In genomic region chr3:104599296-104600150, GRCm38 (mm10) we compare ENCODE assay signal across 9 mouse cellular contexts. TPM values are rescaled to one million over a fixed set of nuclear protein-coding genes. Genes with fewer than 3 reads are reported as not detected.
DNase-seq lines count a peak whose midpoint lies in the region; ATAC-seq and TF ChIP-seq lines count a peak whose summit lies in the region.
"Had no signal": no experiment of that assay in that cellular context is flagged by ENCODE, and none has a peak within 500 bp of the region (broad histone marks: within the 10 kb centered on the region; RNA-seq: fewer than 3 reads in every experiment).

No protein-coding gene starts in this region.

- WGBS in lung, embryonic 14.5 days: 45% methylated on average over 20 of the region's 20 CpGs
- WGBS in lung, adult 2 months: 54% methylated on average over 20 of the region's 20 CpGs
- 27% methylated on average over 20 of the region's 20 CpGs for WGBS in liver, adult 2 months
- 74% methylated on average over 20 of the region's 20 CpGs for WGBS in hindbrain, embryonic 10.5 days

- intact Hi-C loops in heart, postnatal 36 days (cut with DNase I): loop anchor here (5.0 kb wide), 3 partner anchors 38 to 68 kb away; partner anchors contain the start of gene Slc16a1

- H3K9ac ChIP-seq in lung, embryonic 14.5 days: no peak overlapping the region
- no peak overlapping the region for H3K9ac ChIP-seq in liver, adult 2 months (ENCODE audit: low read depth, low read length)

- H3K27me3 ChIP-seq in lung, embryonic 14.5 days (ENCODE audit: insufficient read depth, low read length): no peaks in the 10 kb centered on the region
- H3K27me3 ChIP-seq in liver, adult 2 months (ENCODE audit: control insufficient read depth, insufficient read depth, low read length): no peaks in the 10 kb centered on the region
- no peaks in the 10 kb centered on the region for H3K27me3 ChIP-seq in testis, adult 2 months (ENCODE audit: control insufficient read depth, insufficient read depth, low read length)
- H3K27me3 ChIP-seq in hindbrain, embryonic 10.5 days (ENCODE audit: insufficient read depth, poor library complexity, severe bottlenecking): no peaks in the 10 kb centered on the region

- peak; percentile 70 for ATAC-seq in lung, embryonic 14.5 days (ENCODE audit: insufficient read depth)

- no peak for TF ChIP-seq POLR2A in lung, adult 2 months (IDR thresholded peaks at IDR 0.05; ENCODE audit: borderline replicate concordance, extremely low read depth, low read depth, low read length)
- no peak for TF ChIP-seq POLR2A in liver, adult 2 months (IDR thresholded peaks at IDR 0.05; ENCODE audit: extremely low read depth, insufficient read depth, low read length)
- 0 out of 2 replicates have a peak, but pooled peaks have one; percentile 27 for TF ChIP-seq POLR2A in testis, adult 2 months (IDR thresholded peaks at IDR 0.05; ENCODE audit: control insufficient read depth, low read depth, low read length)

- H3K4me2 ChIP-seq in lung, embryonic 14.5 days: peak overlapping the region; percentile 35; the same call in 1 of the 2 replicates

- H3K79me2 ChIP-seq in liver, adult 2 months (ENCODE audit: control insufficient read depth, insufficient read depth, low read length): no peaks in the 10 kb centered on the region

- no peak overlapping the region for H3K4me3 ChIP-seq in lung, embryonic 14.5 days (ENCODE audit: low read depth, low read length)
- no peak overlapping the region for H3K4me3 ChIP-seq in lung, adult 2 months (replicated peaks; ENCODE audit: extremely low read depth, low read depth, low read length)
- no peak overlapping the region for H3K4me3 ChIP-seq in liver, adult 2 months (ENCODE audit: insufficient read depth, low read depth, low read length)
- H3K4me3 ChIP-seq in testis, adult 2 months (ENCODE audit: control insufficient read depth, low read depth, low read length): no peak overlapping the region
- H3K4me3 ChIP-seq in hindbrain, embryonic 10.5 days: no peak overlapping the region
- H3K4me3 ChIP-seq: erythroblast, embryonic 14.5 days had no signal

- H3K9me3 ChIP-seq in lung, embryonic 14.5 days (ENCODE audit: low read depth, low read length): no peaks in the 10 kb centered on the region
- no peaks in the 10 kb centered on the region for H3K9me3 ChIP-seq in hindbrain, embryonic 10.5 days

- no peak for TF ChIP-seq CTCF in lung, embryonic 14.5 days (IDR thresholded peaks at IDR 0.05; ENCODE audit: low read depth)
- TF ChIP-seq CTCF in lung, adult 2 months (IDR thresholded peaks at IDR 0.05; ENCODE audit: insufficient read depth, low read length): no peak
- TF ChIP-seq CTCF in liver, adult 2 months (IDR thresholded peaks at IDR 0.05; ENCODE audit: low read depth, low read length): no peak
- TF ChIP-seq CTCF in testis, adult 2 months (IDR thresholded peaks at IDR 0.05; ENCODE audit: control insufficient read depth, insufficient read depth, insufficient replicate concordance, low read depth, low read length): no peak

- peak; percentile 23 for DNase-seq in lung, embryonic 14.5 days
- DNase-seq in lung, adult 2 months: no peak
- DNase-seq in heart, postnatal 36 days: peak; percentile 51 to 59
- peak; percentile 81 for DNase-seq in liver, adult 2 months (ENCODE audit: extremely low read depth, low read depth, low spot score)
- no peak for DNase-seq in adipocyte (ENCODE audit: low spot score)
- DNase-seq in spleen, postnatal 36 days (ENCODE audit: low spot score in 2 of 2): no peak
- no peak for DNase-seq in hindbrain, embryonic 10.5 days (ENCODE audit: low spot score)

- H3K27ac ChIP-seq in lung, embryonic 14.5 days (ENCODE audit: low read depth): peak overlapping the region; percentile 6
- peak overlapping the region; percentile 46 for H3K27ac ChIP-seq in liver, adult 2 months (replicated peaks; ENCODE audit: insufficient read depth, low read depth, low read length)
- H3K27ac ChIP-seq in testis, adult 2 months (ENCODE audit: control insufficient read depth, insufficient read depth, low read depth, low read length): no peak overlapping the region
- H3K27ac ChIP-seq in hindbrain, embryonic 10.5 days: no peak overlapping the region

- H3K4me1 ChIP-seq in lung, embryonic 14.5 days (ENCODE audit: insufficient read depth): peaks cover 6% of the 10 kb centered on the region; the same call in 1 of the 2 replicates
- H3K4me1 ChIP-seq in lung, adult 2 months (ENCODE audit: control insufficient read depth, insufficient read depth, low read length): peaks cover 10% of the 10 kb centered on the region
- H3K4me1 ChIP-seq in liver, adult 2 months (ENCODE audit: control insufficient read depth, insufficient read depth, low read length): peaks cover 32% of the 10 kb centered on the region
- H3K4me1 ChIP-seq in testis, adult 2 months (ENCODE audit: control insufficient read depth, insufficient read depth, low read length): peaks cover 3% of the 10 kb centered on the region
- H3K4me1 ChIP-seq in hindbrain, embryonic 10.5 days (replicated peaks): peaks cover 6% of the 10 kb centered on the region; the same call in 1 of the 2 replicates

- H3K36me3 ChIP-seq in lung, embryonic 14.5 days (ENCODE audit: insufficient read depth): no peaks in the 10 kb centered on the region
- no peaks in the 10 kb centered on the region for H3K36me3 ChIP-seq in liver, adult 2 months (ENCODE audit: control insufficient read depth, insufficient read depth, low read length)
- H3K36me3 ChIP-seq in testis, adult 2 months (ENCODE audit: control insufficient read depth, insufficient read depth, low read length): no peaks in the 10 kb centered on the region
- H3K36me3 ChIP-seq in hindbrain, embryonic 10.5 days: no peaks in the 10 kb centered on the region

RNA-seq across cellular contexts. Expression of gene Slc16a1, which starts 38.9 kb away (rescaled TPM):
- polyA plus RNA-seq in lung, embryonic 14.5 days (2014; fragmentation: Nextera tagmentation; extraction: Ambion mirVana): 31.0 and 33.4 TPM in 2 replicates
- polyA plus RNA-seq in lung, adult 2 months (2012; rRNA removed): 14.5 and 15.7 TPM in 2 replicates
- 100 to 1,000 TPM; 163 to 166 TPM for total RNA-seq in heart, postnatal 36 days (2021)
- 34.2 and 41.3 TPM in 2 replicates for total RNA-seq in liver, adult 2 months (2014; rRNA removed)
- polyA plus RNA-seq in liver, adult 2 months (2012; rRNA removed): 30.8 and 35.4 TPM in 2 replicates
- 9.9 and 11.6 TPM in 2 replicates for polyA plus RNA-seq in testis, adult 2 months (2012; rRNA removed)
- 29.7 and 45.0 TPM in 2 replicates for polyA plus RNA-seq in hindbrain, embryonic 10.5 days (2016; fragmentation: Nextera tagmentation; extraction: Ambion mirVana)

Comparison
In these comparisons a context has a peak if more than half of its experiments do, and no peak if none do; other contexts are left out.
1. DNase-seq: peak in lung, embryonic 14.5 days (single experiment), heart, postnatal 36 days (2 of 2) and liver, adult 2 months (single experiment); none in lung, adult 2 months (single experiment), adipocyte (single experiment), spleen, postnatal 36 days (0 of 2) and hindbrain, embryonic 10.5 days (single experiment).
2. H3K27ac ChIP-seq: peak in lung, embryonic 14.5 days (single experiment) and liver, adult 2 months (single experiment); none in testis, adult 2 months (single experiment) and hindbrain, embryonic 10.5 days (single experiment).